Mouse (Mus musculus) liver, embryonic 13.5 days (tissue): ENCODE measurements around the gene Usp10. TPM values are rescaled to one million over a fixed set of nuclear protein-coding genes. Genes with fewer than 3 reads are reported as not detected.

Experiments used
- ATAC-seq: fragments of 200-750 bp; cut with Nextera tagmentation; 2 replicates; pipeline ENCODE4 v1.8.0; 2017; ENCODE audit warnings: low read depth, mild to moderate bottlenecking, moderate number of reproducible peaks, moderate library complexity
- DNase-seq: peaks from one replicate; pipeline ENCODE4 v3.0.0; 2022
- H3K27ac ChIP-seq: fragments of 300-500 bp; sonication (generic); 2 replicates; pipeline ENCODE4 v1.5.1; 2015; ENCODE audit warnings: moderate library complexity, mild to moderate bottlenecking, inconsistent platforms
- H3K27me3 ChIP-seq: fragments of 300-500 bp; sonication (generic); 2 replicates; pipeline ENCODE4 v1.6.1; 2015; ENCODE audit warnings: mild to moderate bottlenecking, inconsistent platforms
- H3K36me3 ChIP-seq: fragments of 300-500 bp; sonication (generic); 2 replicates; pipeline ENCODE4 v1.6.1; 2015; ENCODE audit warnings: mild to moderate bottlenecking, inconsistent platforms
- H3K4me1 ChIP-seq: fragments of 300-500 bp; sonication (generic); replicated peaks from 2 replicates; pipeline ENCODE4 v1.6.1; 2015; ENCODE audit warnings: inconsistent platforms
- H3K4me2 ChIP-seq: fragments of 300-500 bp; sonication (generic); 2 replicates; pipeline ENCODE4 v1.6.1; 2015; ENCODE audit warnings: inconsistent platforms, mild to moderate bottlenecking, moderate library complexity
- H3K4me3 ChIP-seq: fragments of 300-500 bp; sonication (generic); replicated peaks from 2 replicates; pipeline ENCODE4 v1.5.1; 2015; ENCODE audit warnings: mild to moderate bottlenecking, inconsistent platforms
- H3K9ac ChIP-seq: fragments of 300-500 bp; sonication (generic); 2 replicates; pipeline ENCODE4 v1.6.1; 2015; ENCODE audit warnings: mild to moderate bottlenecking, inconsistent platforms
- H3K9me3 ChIP-seq: fragments of 300-500 bp; sonication (generic); replicated peaks from 2 replicates; pipeline ENCODE4 v1.6.1; 2016; ENCODE audit warnings: inconsistent platforms
- WGBS: fragments of 180-500 bp; shearing (Covaris S2); methylation state at CpG from one replicate; pipeline ENCODE4 v1.1.7; 2015; ENCODE audit not compliant: insufficient replicate concordance; 5-methylcytosine and 5-hydroxymethylcytosine counted together
- polyA plus RNA-seq: library from polyadenylated mRNA; unstranded; fragments of >200 nt; fragmentation: Nextera tagmentation; extraction: Ambion mirVana; gene quantifications from 2 replicates; pipeline ENCODE4 v1.2.1, GENCODE M21; 2015

Gene Usp10
- polyA plus RNA-seq, 1 experiment from 2014 or later: 93.8 TPM

- no peak overlapping the region for H3K4me3 ChIP-seq
These were observed 50.5 kb downstream of the Usp10 start for GRCm38 (mm10) chr8:119960531-119961104.

GRCm38 (mm10) chr8:119964859-119965258 is 54.7 kb downstream of the Usp10 start:
- Histone ChIP-seq H3K4me1 (no peaks in the 10 kb centered on the region), H3K4me3 (no peak overlapping the region), H3K9ac (no peak overlapping the region), H3K36me3 (no peaks in the 10 kb centered on the region), H3K9me3 (no peaks in the 10 kb centered on the region), H3K27me3 (no peaks in the 10 kb centered on the region), H3K27ac (no peak overlapping the region), H3K4me2 (no peak overlapping the region)
- 51% methylated on average over 4 of the region's 4 CpGs for whole genome bisulfite sequencing
- DNase-seq (no peak), ATAC-seq (no peak)

More at GRCm38 (mm10) chr8:119960531-119961104, 50.5 kb downstream of the Usp10 start:
- ATAC-seq (no peak), DNase-seq (no peak)
- H3K27ac ChIP-seq: no peak overlapping the region
- H3K27me3 ChIP-seq: no peaks in the 10 kb centered on the region
- no peak overlapping the region for H3K9ac ChIP-seq
- WGBS: 54% methylated on average over 5 of the region's 5 CpGs
- H3K4me1 ChIP-seq: no peaks in the 10 kb centered on the region
- H3K9me3 ChIP-seq: no peaks in the 10 kb centered on the region
- peaks cover 31% of the 10 kb centered on the region for H3K36me3 ChIP-seq
- H3K4me2 ChIP-seq: no peak overlapping the region

- no peak overlapping the region for H3K4me2 ChIP-seq
- 69% methylated on average over 9 of the region's 9 CpGs for WGBS
- no peak overlapping the region for H3K9ac ChIP-seq
- ATAC-seq (no peak), DNase-seq (no peak)
- H3K4me1 ChIP-seq: no peaks in the 10 kb centered on the region
- H3K27ac ChIP-seq: no peak overlapping the region
- H3K4me3 ChIP-seq: no peak overlapping the region
- H3K36me3 ChIP-seq: no peaks in the 10 kb centered on the region
- no peaks in the 10 kb centered on the region for H3K27me3 ChIP-seq
- H3K9me3 ChIP-seq: no peaks in the 10 kb centered on the region
These were observed 57.3 kb downstream of the Usp10 start for GRCm38 (mm10) chr8:119967435-119967834.

GRCm38 (mm10) chr8:119970169-119970568 is 60.0 kb downstream of the Usp10 start:
- no peaks in the 10 kb centered on the region for H3K27me3 ChIP-seq
- H3K9me3 ChIP-seq: no peaks in the 10 kb centered on the region
- no peak overlapping the region for H3K4me3 ChIP-seq
- no peaks in the 10 kb centered on the region for H3K36me3 ChIP-seq
- no peak overlapping the region for H3K27ac ChIP-seq
- 67% methylated on average over 9 of the region's 9 CpGs for WGBS
- H3K9ac ChIP-seq: no peak overlapping the region
- no peak for DNase-seq
- no peak overlapping the region for H3K4me2 ChIP-seq
- no peaks in the 10 kb centered on the region for H3K4me1 ChIP-seq
- ATAC-seq: no peak

- Histone ChIP-seq H3K4me1 (no peaks in the 10 kb centered on the region), H3K9me3 (no peaks in the 10 kb centered on the region), H3K4me3 (no peak overlapping the region), H3K4me2 (no peak overlapping the region), H3K27ac (no peak overlapping the region), H3K9ac (no peak overlapping the region), H3K27me3 (no peaks in the 10 kb centered on the region), H3K36me3 (no peaks in the 10 kb centered on the region)
- whole genome bisulfite sequencing: 15% methylated on average over 12 of the region's 12 CpGs
- DNase-seq (peak; percentile 9), ATAC-seq (no peak)
These were observed 62.4 kb downstream of the Usp10 start for GRCm38 (mm10) chr8:119972558-119972957.

GRCm38 (mm10) chr8:119978770-119979381 is 68.7 kb downstream of the Usp10 start:
- ATAC-seq (no peak), DNase-seq (no peak)
- no peaks in the 10 kb centered on the region for H3K27me3 ChIP-seq
- H3K36me3 ChIP-seq: no peaks in the 10 kb centered on the region
- H3K4me3 ChIP-seq: no peak overlapping the region
- H3K9ac ChIP-seq: no peak overlapping the region
- H3K9me3 ChIP-seq: no peaks in the 10 kb centered on the region
- WGBS: 36% methylated on average over 11 of the region's 11 CpGs
- 0 out of 2 replicates have a peak, but pooled peaks cover 4% of the 10 kb centered on the region for H3K4me1 ChIP-seq
- no peak overlapping the region for H3K27ac ChIP-seq
- no peak overlapping the region for H3K4me2 ChIP-seq

GRCm38 (mm10) chr8:119981253-119981652 is 71.1 kb downstream of the Usp10 start:
- DNase-seq (no peak), ATAC-seq (no peak)
- H3K9ac ChIP-seq: no peak overlapping the region
- H3K4me3 ChIP-seq: no peak overlapping the region
- no peak overlapping the region for H3K4me2 ChIP-seq
- H3K27ac ChIP-seq: no peak overlapping the region
- 0 out of 2 replicates have a peak, but pooled peaks cover 4% of the 10 kb centered on the region for H3K4me1 ChIP-seq
- 48% methylated on average over 4 of the region's 4 CpGs for WGBS
- no peaks in the 10 kb centered on the region for H3K27me3 ChIP-seq
- H3K9me3 ChIP-seq: no peaks in the 10 kb centered on the region
- no peaks in the 10 kb centered on the region for H3K36me3 ChIP-seq

GRCm38 (mm10) chr8:119984085-119984484 is 73.9 kb downstream of the Usp10 start:
- no peaks in the 10 kb centered on the region for H3K36me3 ChIP-seq
- 0 out of 2 replicates have a peak, but pooled peaks cover 2% of the 10 kb centered on the region for H3K4me1 ChIP-seq
- H3K27me3 ChIP-seq: no peaks in the 10 kb centered on the region
- H3K4me2 ChIP-seq: no peak overlapping the region
- DNase-seq: peak; percentile 6
- H3K9ac ChIP-seq: no peak overlapping the region
- H3K4me3 ChIP-seq: no peak overlapping the region
- H3K9me3 ChIP-seq: no peaks in the 10 kb centered on the region
- no peak overlapping the region for H3K27ac ChIP-seq
- ATAC-seq: no peak

GRCm38 (mm10) chr8:119986174-119986573 is 76.0 kb downstream of the Usp10 start:
- H3K27ac ChIP-seq: no peak overlapping the region
- no peaks in the 10 kb centered on the region for H3K4me1 ChIP-seq
- ATAC-seq (no peak), DNase-seq (no peak)
- H3K36me3 ChIP-seq: no peaks in the 10 kb centered on the region
- no peaks in the 10 kb centered on the region for H3K9me3 ChIP-seq
- 46% methylated on average over 5 of the region's 5 CpGs for WGBS
- no peak overlapping the region for H3K4me2 ChIP-seq
- no peak overlapping the region for H3K4me3 ChIP-seq
- H3K9ac ChIP-seq: no peak overlapping the region
- H3K27me3 ChIP-seq: peaks cover 8% of the 10 kb centered on the region

- Histone ChIP-seq H3K27me3 (peaks cover 27% of the 10 kb centered on the region), H3K4me1 (no peaks in the 10 kb centered on the region), H3K9me3 (no peaks in the 10 kb centered on the region), H3K9ac (no peak overlapping the region), H3K4me2 (no peak overlapping the region), H3K4me3 (no peak overlapping the region), H3K36me3 (no peaks in the 10 kb centered on the region), H3K27ac (no peak overlapping the region)
- 58% methylated on average over 15 of the region's 15 CpGs for WGBS
- ATAC-seq (no peak), DNase-seq (no peak)
These were observed 77.9 kb downstream of the Usp10 start for GRCm38 (mm10) chr8:119988087-119988486.

- Histone ChIP-seq H3K36me3 (no peaks in the 10 kb centered on the region), H3K4me3 (no peak within 1 kb of the TSS), H3K27me3 (peaks cover 44% of the 10 kb centered on the region), H3K9me3 (no peaks in the 10 kb centered on the region), H3K27ac (no peak within 1 kb of the TSS), H3K9ac (no peak within 1 kb of the TSS), H3K4me1 (no peaks in the 10 kb centered on the region), H3K4me2 (no peak within 1 kb of the TSS)
- ATAC-seq (peak; percentile 64; the same call in 1 of the 2 replicates), DNase-seq (peak; percentile 34)
- under 1% methylated on average over 25 of the region's 25 CpGs for WGBS
These were observed 82.1 kb downstream of the Usp10 start, which contains the start of gene Crispld2 for GRCm38 (mm10) chr8:119992249-119992648. Crispld2 (plus strand) TSS chr8:119992438.

GRCm38 (mm10) chr8:119994114-119994513 is 84.0 kb downstream of the Usp10 start:
- no peaks in the 10 kb centered on the region for H3K9me3 ChIP-seq
- WGBS: 60% methylated on average over 7 of the region's 7 CpGs
- DNase-seq: no peak
- no peak overlapping the region for H3K4me3 ChIP-seq
- no peaks in the 10 kb centered on the region for H3K4me1 ChIP-seq
- ATAC-seq: no peak; the same call in 1 of the 2 replicates
- H3K27me3 ChIP-seq: peaks cover 44% of the 10 kb centered on the region
- H3K9ac ChIP-seq: no peak overlapping the region
- H3K27ac ChIP-seq: no peak overlapping the region
- H3K4me2 ChIP-seq: no peak overlapping the region
- no peaks in the 10 kb centered on the region for H3K36me3 ChIP-seq
